Mouse (Mus musculus): Measurements from ENCODE around the gene Slc44a5. TPM values are rescaled to one million over a fixed set of nuclear protein-coding genes. Genes with fewer than 3 reads are reported as not detected.
"Not testable (repeated sequence)": the region's sequence is repeated elsewhere in the genome, so short reads cannot be mapped to it uniquely, and the experiment has no call there.

The Slc44a5 gene
- total RNA-seq, 2 experiments from 2014 or later, result not detected

GRCm38 (mm10) chr3:154208479-154208878, 235.2 kb downstream of the Slc44a5 start:
- no peak for DNase-seq
- intact Hi-C loops (cut with DNase I), result no loop called here

GRCm38 (mm10) chr3:154209201-154209754, 236.0 kb downstream of the Slc44a5 start:
- intact Hi-C loops (cut with DNase I), result no loop called here
- DNase-seq, result no peak

GRCm38 (mm10) chr3:154209776-154210430, 236.7 kb downstream of the Slc44a5 start:
- intact Hi-C loops (cut with DNase I), result no loop called here
- no peak for DNase-seq

DNA sequence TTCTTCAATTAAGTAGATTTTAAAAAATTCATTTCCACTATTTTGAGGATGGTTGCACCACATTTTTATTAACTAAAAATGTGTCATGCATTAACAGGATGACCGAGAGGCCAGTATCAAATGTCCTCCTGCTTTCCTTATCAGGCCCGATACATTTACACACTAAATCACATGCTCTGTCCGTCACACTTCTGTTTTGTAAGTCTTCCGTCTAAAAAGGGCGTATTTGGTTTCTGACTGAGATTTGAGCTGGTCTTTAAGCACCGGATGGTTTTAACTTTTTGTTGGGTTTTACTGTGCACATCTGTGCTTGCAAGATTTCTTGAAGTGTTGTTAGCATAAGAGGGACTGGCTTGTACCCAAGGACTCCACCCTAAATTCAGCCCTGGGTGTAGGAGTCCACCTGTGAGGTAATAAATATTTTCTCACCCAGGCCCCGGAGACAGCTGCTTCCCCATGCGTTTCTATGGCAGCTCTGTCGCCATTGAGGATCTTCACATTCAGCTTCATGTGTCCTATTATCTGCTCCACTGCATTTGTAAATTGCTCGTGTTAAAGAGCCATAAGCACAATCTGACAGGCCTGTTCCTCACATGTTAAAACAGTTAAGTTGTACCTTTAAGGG, 237.3 kb downstream of the Slc44a5 start:
- DNase-seq, result no peak
- intact Hi-C loops (cut with DNase I), result no loop called here

GRCm38 (mm10) chr3:154212551-154212950, 239.3 kb downstream of the Slc44a5 start:
- intact Hi-C loops (cut with DNase I), result no loop called here
- DNase-seq, result no peak

DNA sequence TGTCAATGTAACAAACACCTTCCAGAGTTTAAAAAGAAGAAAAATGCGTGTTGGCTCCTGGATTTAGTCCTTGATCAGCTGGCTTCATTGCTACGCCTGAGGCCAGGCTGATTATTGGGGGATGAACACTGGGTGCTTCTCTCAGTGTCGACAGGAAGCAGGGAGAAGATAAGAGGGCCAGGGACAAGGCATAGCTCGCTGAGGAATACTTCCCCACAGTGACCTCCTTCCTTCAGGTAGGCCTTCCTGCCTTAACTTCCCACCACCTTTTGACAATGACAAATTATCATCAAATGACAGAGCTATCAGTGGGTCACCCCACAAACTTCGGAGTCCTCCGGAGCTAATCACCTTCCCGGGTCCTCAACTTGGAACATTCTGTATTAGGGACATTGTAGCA, 242.1 kb downstream of the Slc44a5 start:
- no peak for DNase-seq
- intact Hi-C loops (cut with DNase I), result no loop called here

DNA sequence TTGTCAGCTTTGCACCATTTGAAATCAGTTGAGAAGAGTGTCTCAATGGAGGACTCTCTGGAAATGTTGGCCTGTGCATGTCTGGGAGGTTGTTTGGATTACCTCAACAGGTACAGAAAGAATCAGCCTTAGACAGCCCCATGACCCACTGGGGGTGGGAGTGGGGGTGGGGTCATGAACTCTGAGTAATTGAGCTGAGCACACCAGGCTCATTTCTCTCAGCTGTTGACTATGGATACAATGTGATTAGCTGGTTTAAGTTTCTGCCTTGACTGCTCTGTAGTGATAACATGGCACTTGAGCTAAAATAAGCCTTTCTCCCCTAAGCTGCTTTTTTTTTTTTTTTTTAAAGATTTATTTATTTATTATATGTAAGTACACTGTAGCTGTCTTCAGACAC, 242.5 kb downstream of the Slc44a5 start:
- no peak for DNase-seq
- intact Hi-C loops (cut with DNase I), result no loop called here

DNA sequence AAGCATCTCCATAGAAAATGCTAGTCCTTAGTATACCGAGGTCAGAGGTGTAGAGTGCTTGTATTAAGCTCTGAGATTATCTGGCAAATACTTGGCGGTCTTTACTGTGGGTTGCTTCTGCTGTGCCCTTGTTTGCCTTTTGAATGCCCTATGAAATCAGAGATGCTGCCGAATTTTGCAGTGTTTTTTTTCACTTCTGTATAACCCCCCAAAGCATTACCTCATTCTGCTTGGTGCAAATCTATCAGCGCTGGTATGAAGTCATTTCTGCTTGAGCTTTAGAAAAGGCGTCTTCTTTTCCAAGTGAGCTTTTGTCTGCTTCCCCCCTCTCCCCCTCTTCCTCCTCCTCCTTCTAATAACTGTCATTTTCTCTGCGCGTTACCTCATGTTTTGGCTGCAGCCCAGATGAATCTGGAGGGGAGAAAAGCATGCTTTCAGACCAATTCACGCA, 248.9 kb downstream of the Slc44a5 start:
- intact Hi-C loops (cut with DNase I), result no loop called here
- no peak for DNase-seq

DNA sequence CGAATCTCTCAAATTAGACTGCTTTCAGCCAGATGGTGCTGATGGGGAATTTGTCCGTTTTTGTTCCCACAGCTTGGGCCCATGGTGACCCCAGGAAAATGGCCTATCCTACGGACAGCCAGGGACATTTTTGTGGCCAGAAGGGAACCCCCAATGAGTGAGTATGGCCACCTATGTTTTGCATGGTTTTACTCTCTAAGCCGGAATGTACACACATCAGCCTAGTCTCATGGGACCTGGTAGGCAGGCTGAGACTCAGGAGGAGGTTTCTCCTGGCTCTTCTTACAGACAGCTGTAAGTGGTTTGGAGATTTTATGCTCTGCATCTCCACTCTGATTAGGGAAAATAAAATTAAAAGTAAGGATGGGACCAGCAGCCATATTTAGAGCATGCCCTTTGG, 249.5 kb downstream of the Slc44a5 start:
- intact Hi-C loops (cut with DNase I), result no loop called here
- no peak for DNase-seq

GRCm38 (mm10) chr3:154226100-154226752, 253.0 kb downstream of the Slc44a5 start:
- DNase-seq, result peak; percentile 59 to 60
- intact Hi-C loops (cut with DNase I), result loop anchor here (1.0 kb wide), 2 partner anchors 242 to 267 kb away; no protein-coding TSS in a partner anchor

DNA sequence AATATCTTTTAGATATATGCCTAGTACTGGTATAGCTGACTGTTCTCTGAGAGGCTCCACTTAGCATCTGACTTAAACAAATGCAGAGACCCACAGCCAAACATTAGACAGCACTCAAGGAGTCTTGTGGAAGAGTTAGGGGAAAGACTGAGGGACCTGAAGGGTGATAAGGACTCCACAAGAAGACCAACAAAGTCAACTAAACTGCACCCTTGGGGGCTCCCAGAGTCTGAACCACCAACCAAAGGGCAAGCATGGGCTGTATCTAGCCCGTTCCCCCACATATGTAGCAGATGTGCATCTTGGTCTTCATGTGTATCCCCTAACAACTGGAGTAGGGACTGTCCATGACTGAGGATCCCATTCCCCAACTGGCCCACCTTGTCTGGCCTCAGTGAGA, 271.7 kb downstream of the Slc44a5 start:
- no peak for DNase-seq
- intact Hi-C loops (cut with DNase I), result no loop called here

GRCm38 (mm10) chr3:154251486-154251885, 278.2 kb downstream of the Slc44a5 start:
- no peak for DNase-seq
- intact Hi-C loops (cut with DNase I), result no loop called here

GRCm38 (mm10) chr3:154252219-154252618, 279.0 kb downstream of the Slc44a5 start:
- intact Hi-C loops (cut with DNase I), result no loop called here
- DNase-seq, result no peak

DNA sequence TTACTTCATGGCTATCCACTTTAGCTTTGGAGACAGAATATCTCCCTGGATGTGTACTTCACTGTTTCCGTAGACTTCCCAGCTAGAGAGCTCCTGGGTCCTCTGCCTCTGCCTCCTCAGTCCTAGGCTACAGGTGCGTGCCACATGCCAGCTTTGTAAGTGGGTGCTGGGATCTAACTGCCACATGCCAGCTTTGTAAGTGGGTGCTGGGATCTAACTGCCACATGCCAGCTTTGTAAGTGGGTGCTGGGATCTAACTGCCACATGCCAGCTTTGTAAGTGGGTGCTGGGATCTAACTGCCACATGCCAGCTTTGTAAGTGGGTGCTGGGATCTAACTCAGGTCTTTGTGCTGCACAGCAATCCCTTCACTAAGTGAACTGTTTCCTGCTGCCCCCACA, 281.0 kb downstream of the Slc44a5 start:
- DNase-seq; intact Hi-C loops (cut with DNase I): not testable (repeated sequence)

DNA sequence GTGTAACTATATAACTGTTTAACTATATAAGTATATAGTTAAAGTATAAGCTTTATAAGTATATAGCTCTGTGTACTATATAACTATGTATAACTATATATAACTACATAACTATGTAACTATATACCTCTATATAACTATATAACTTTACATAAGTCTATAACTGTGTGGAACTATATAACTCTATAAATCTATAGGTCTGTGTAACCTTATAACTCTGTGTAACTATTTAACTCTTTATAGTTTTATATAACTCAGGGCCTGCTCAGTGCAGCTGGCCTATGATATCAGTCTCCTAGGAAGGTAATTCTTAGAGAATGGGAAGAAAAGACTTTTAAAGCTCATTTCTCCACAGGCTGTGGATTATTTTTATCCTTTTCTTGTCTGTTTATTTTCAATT, 284.1 kb downstream of the Slc44a5 start:
- intact Hi-C loops (cut with DNase I), result no loop called here
- DNase-seq, result no peak

DNA sequence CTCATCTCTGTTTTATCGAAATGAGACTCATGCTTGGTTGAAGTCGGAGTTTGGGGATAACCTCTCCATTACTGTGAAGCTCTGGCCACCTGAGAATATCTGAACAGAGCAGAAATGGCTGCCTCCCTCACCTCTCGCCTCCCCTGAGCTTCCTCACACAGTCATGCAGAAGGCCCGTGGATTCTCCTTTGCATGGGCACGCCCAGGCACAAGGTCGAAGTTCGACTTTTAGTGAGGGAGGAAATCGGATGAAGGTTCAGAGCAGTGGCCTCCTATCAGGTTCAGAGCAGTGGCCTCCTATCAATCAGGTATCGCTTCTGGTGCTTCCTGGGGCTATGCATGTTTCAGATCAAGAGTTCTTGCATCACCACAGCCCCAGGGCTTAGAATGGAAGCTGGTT, 295.1 kb downstream of the Slc44a5 start:
- DNase-seq, result no peak
- intact Hi-C loops (cut with DNase I), result no loop called here

DNA sequence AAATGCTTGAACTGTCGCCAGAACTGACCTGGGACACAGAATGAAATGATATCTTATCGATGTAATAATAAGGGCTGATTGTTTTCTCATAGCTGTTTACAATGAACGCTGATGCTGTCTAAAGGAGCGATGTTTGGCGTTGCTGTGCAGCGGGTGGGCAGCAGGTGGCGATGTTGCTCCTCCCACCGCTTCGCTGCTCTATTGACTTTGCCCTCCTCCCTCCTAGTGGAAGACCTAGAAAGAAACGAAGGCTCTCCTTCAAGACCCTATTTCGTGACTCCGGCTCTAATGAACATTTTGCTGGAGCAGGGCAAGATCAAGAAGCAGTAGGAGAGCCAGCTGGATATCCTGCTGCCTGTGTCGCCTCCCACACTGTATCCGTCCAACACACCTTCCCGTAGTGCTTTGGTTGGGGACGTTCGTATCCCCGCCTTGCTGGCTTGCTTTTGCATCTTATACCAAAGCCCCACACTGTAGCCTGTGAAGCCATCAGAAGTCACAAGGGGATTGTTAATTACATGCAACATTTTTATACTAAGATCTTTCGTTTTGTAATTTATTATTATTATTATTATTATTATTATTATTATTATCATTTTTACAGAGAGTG, 296.6 kb downstream of the Slc44a5 start:
- intact Hi-C loops (cut with DNase I), result loop anchor here (1.0 kb wide), 1 partner anchor 302 kb away; no protein-coding TSS in a partner anchor
- peak; percentile 72 to 80 for DNase-seq

GRCm38 (mm10) chr3:154274681-154275080, 301.4 kb downstream of the Slc44a5 start:
- intact Hi-C loops (cut with DNase I), result no loop called here
- no peak for DNase-seq

GRCm38 (mm10) chr3:154284260-154284659, 311.0 kb downstream of the Slc44a5 start:
- no peak for DNase-seq
- intact Hi-C loops (cut with DNase I), result no loop called here

DNA sequence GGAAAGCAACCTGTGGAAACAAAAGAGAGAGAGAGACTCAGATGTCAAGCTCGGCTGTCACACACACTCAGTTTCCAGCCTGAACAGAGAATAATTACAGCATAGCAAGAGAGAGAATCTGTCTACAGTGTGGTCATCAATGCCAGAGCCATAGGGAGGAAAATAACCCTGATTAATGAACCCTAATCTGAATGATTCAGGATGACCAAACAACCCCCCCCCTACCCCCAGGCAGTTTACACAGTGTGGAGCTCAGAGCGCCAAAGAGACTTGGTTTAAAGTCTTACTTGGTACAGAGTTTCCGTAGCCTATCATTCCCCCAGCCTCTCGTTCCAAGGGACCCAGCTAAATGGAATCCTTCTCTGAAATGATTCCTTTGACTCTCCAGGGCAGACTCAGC, 312.1 kb downstream of the Slc44a5 start:
- no peak for DNase-seq
- intact Hi-C loops (cut with DNase I), result no loop called here

DNA sequence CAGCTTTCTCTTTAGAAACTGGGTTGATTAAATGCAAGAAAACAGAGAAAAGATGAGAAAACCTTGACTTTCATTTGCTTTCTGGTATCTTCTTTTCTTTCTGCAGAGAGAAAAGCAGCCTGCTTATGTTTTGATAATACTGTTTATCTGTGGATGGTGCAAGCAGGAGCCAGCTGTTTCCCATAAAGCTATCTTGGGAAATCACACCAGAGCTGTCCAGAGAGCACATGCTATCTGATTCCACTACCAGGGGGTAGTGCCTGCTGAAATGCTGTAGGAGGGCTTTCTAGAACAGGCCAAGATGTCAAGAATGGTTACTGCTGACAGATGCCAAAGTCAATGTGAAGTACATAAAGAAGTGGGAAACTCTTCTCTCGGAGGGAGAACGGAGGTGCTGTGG, 314.0 kb downstream of the Slc44a5 start:
- intact Hi-C loops (cut with DNase I), result no loop called here
- no peak for DNase-seq

Data from heart, postnatal 36 days (tissue).